Mouse (Mus musculus): ENCODE results near the gene Lrrc8d. TPM values are rescaled to one million over a fixed set of nuclear protein-coding genes. Genes with fewer than 3 reads are reported as not detected.
A peak's percentile ranks its signal among the peaks of the same experiment; 100 is the strongest.

Gene Lrrc8d
- polyA plus RNA-seq, 1 experiment from 2014 or later, result 11.6 TPM

GRCm38 (mm10) chr5:105718138-105718670 is 18.4 kb downstream of the Lrrc8d start:
- peak overlapping the region; percentile 1; the same call in 1 of the 2 replicates for H3K4me3 ChIP-seq (ENCODE audit: low read depth, low read length)
- peaks cover 45% of the 10 kb centered on the region for H3K4me1 ChIP-seq (ENCODE audit: insufficient read depth)
- H3K4me2 ChIP-seq (ENCODE audit: low read depth, low read length), result peak overlapping the region; percentile 49
- WGBS (ENCODE audit: insufficient replicate concordance), result 34% methylated on average over 11 of the region's 11 CpGs
- H3K9ac ChIP-seq (replicated peaks), result peak overlapping the region; percentile 9; the same call in 1 of the 2 replicates
- peak overlapping the region; percentile 69 for H3K27ac ChIP-seq (ENCODE audit: low read depth)
- H3K9me3 ChIP-seq (ENCODE audit: low read length), result no peaks in the 10 kb centered on the region
- H3K27me3 ChIP-seq (ENCODE audit: insufficient read depth, low read length), result no peaks in the 10 kb centered on the region
- H3K36me3 ChIP-seq (replicated peaks; ENCODE audit: insufficient read depth, low read length), result no peaks in the 10 kb centered on the region
- ATAC-seq, result peak; percentile 84
- DNase-seq, result no peak
- TF ChIP-seq CTCF (IDR thresholded peaks at IDR 0.05; ENCODE audit: low read depth) (no peak), EP300 (IDR thresholded peaks at IDR 0.05; ENCODE audit: low read depth) (peak; percentile 83)

- 62% methylated on average over 4 of the region's 4 CpGs for WGBS (ENCODE audit: insufficient replicate concordance)
- no peak for DNase-seq
These were observed 21.5 kb downstream of the Lrrc8d start for GRCm38 (mm10) chr5:105721267-105721666.

GRCm38 (mm10) chr5:105722807-105723206 is 23.0 kb downstream of the Lrrc8d start:
- Histone ChIP-seq H3K9ac (replicated peaks) (no peak overlapping the region), H3K36me3 (replicated peaks; ENCODE audit: insufficient read depth, low read length) (no peaks in the 10 kb centered on the region), H3K4me2 (ENCODE audit: low read depth, low read length) (no peak overlapping the region), H3K27me3 (ENCODE audit: insufficient read depth, low read length) (no peaks in the 10 kb centered on the region), H3K9me3 (ENCODE audit: low read length) (no peaks in the 10 kb centered on the region), H3K4me1 (ENCODE audit: insufficient read depth) (peaks cover 19% of the 10 kb centered on the region; the same call in 1 of the 2 replicates), H3K27ac (ENCODE audit: low read depth) (no peak overlapping the region), H3K4me3 (ENCODE audit: low read depth, low read length) (no peak overlapping the region)
- WGBS (ENCODE audit: insufficient replicate concordance), result 86% methylated on average over 11 of the region's 11 CpGs
- DNase-seq, result no peak
- no peak for ATAC-seq
- TF ChIP-seq CTCF (IDR thresholded peaks at IDR 0.05; ENCODE audit: low read depth), result no peak
- no peak for TF ChIP-seq EP300 (IDR thresholded peaks at IDR 0.05; ENCODE audit: low read depth)

More at GRCm38 (mm10) chr5:105721267-105721666, 21.5 kb downstream of the Lrrc8d start:
- Histone ChIP-seq H3K27ac (ENCODE audit: low read depth) (no peak overlapping the region), H3K4me3 (ENCODE audit: low read depth, low read length) (no peak overlapping the region), H3K36me3 (replicated peaks; ENCODE audit: insufficient read depth, low read length) (no peaks in the 10 kb centered on the region), H3K4me2 (ENCODE audit: low read depth, low read length) (no peak overlapping the region), H3K27me3 (ENCODE audit: insufficient read depth, low read length) (no peaks in the 10 kb centered on the region), H3K4me1 (ENCODE audit: insufficient read depth) (peaks cover 33% of the 10 kb centered on the region), H3K9me3 (ENCODE audit: low read length) (no peaks in the 10 kb centered on the region), H3K9ac (replicated peaks) (no peak overlapping the region)
- no peak for TF ChIP-seq CTCF (IDR thresholded peaks at IDR 0.05; ENCODE audit: low read depth)
- no peak for TF ChIP-seq EP300 (IDR thresholded peaks at IDR 0.05; ENCODE audit: low read depth)
- no peak for ATAC-seq

- Histone ChIP-seq H3K9ac (replicated peaks) (no peak overlapping the region), H3K36me3 (replicated peaks; ENCODE audit: insufficient read depth, low read length) (peaks cover 3% of the 10 kb centered on the region; the same call in 1 of the 2 replicates), H3K4me3 (ENCODE audit: low read depth, low read length) (no peak overlapping the region), H3K4me1 (ENCODE audit: insufficient read depth) (peaks cover 33% of the 10 kb centered on the region), H3K9me3 (ENCODE audit: low read length) (no peaks in the 10 kb centered on the region), H3K4me2 (ENCODE audit: low read depth, low read length) (no peak overlapping the region), H3K27me3 (ENCODE audit: insufficient read depth, low read length) (no peaks in the 10 kb centered on the region), H3K27ac (ENCODE audit: low read depth) (no peak overlapping the region)
- no peak for TF ChIP-seq CTCF (IDR thresholded peaks at IDR 0.05; ENCODE audit: low read depth)
- TF ChIP-seq EP300 (IDR thresholded peaks at IDR 0.05; ENCODE audit: low read depth), result 0 out of 2 replicates have a peak, but pooled peaks have one; percentile 8
- no peak; the same call in 1 of the 2 replicates for ATAC-seq
- no peak for DNase-seq
- 70% methylated on average over 6 of the region's 6 CpGs for WGBS (ENCODE audit: insufficient replicate concordance)
These were observed 30.5 kb downstream of the Lrrc8d start for GRCm38 (mm10) chr5:105730193-105730831.

- DNase-seq, result peak; percentile 61
- Histone ChIP-seq H3K27ac (ENCODE audit: low read depth) (peak overlapping the region; percentile 66), H3K27me3 (ENCODE audit: insufficient read depth, low read length) (no peaks in the 10 kb centered on the region), H3K4me2 (ENCODE audit: low read depth, low read length) (peak overlapping the region; percentile 97), H3K4me1 (ENCODE audit: insufficient read depth) (peaks cover 33% of the 10 kb centered on the region), H3K36me3 (replicated peaks; ENCODE audit: insufficient read depth, low read length) (peaks cover 3% of the 10 kb centered on the region; the same call in 1 of the 2 replicates), H3K4me3 (ENCODE audit: low read depth, low read length) (peak overlapping the region; percentile 66), H3K9ac (replicated peaks) (peak overlapping the region; percentile 52), H3K9me3 (ENCODE audit: low read length) (no peaks in the 10 kb centered on the region)
- WGBS (ENCODE audit: insufficient replicate concordance), result 10% methylated on average over 16 of the region's 16 CpGs
- peak; percentile 47; the same call in 1 of the 2 replicates for ATAC-seq
- TF ChIP-seq CTCF (IDR thresholded peaks at IDR 0.05; ENCODE audit: low read depth) (no peak), EP300 (IDR thresholded peaks at IDR 0.05; ENCODE audit: low read depth) (no peak)
These were observed 31.4 kb downstream of the Lrrc8d start for GRCm38 (mm10) chr5:105731173-105731626.

- Histone ChIP-seq H3K9ac (replicated peaks) (peak overlapping the region; percentile 52), H3K9me3 (ENCODE audit: low read length) (no peaks in the 10 kb centered on the region), H3K27ac (ENCODE audit: low read depth) (peak overlapping the region; percentile 66), H3K4me2 (ENCODE audit: low read depth, low read length) (peak overlapping the region; percentile 97), H3K36me3 (replicated peaks; ENCODE audit: insufficient read depth, low read length) (peaks cover 7% of the 10 kb centered on the region; the same call in 1 of the 2 replicates), H3K27me3 (ENCODE audit: insufficient read depth, low read length) (no peaks in the 10 kb centered on the region), H3K4me3 (ENCODE audit: low read depth, low read length) (peak overlapping the region; percentile 66), H3K4me1 (ENCODE audit: insufficient read depth) (peaks cover 33% of the 10 kb centered on the region)
- ATAC-seq (peak; percentile 75), DNase-seq (peak; percentile 63)
- no peak for TF ChIP-seq EP300 (IDR thresholded peaks at IDR 0.05; ENCODE audit: low read depth)
- TF ChIP-seq CTCF (IDR thresholded peaks at IDR 0.05; ENCODE audit: low read depth), result peak; percentile 56
- under 1% methylated on average over 46 of the region's 52 CpGs for WGBS (ENCODE audit: insufficient replicate concordance)
These were observed 32.1 kb downstream of the Lrrc8d start for GRCm38 (mm10) chr5:105731627-105732432.

Measured in liver, postnatal 0 days (tissue).